Mouse (Mus musculus) CD4-positive, CD25-positive, alpha-beta regulatory T cell, adult 4 months (primary cell): Measurements from ENCODE around the gene Rab17. TPM values are rescaled to one million over a fixed set of nuclear protein-coding genes. Genes with fewer than 3 reads are reported as not detected.

ENCODE experiments used
- ATAC-seq: one replicate; pipeline ENCODE4 v1.8.0; 2017
- polyA plus RNA-seq, 2 experiments: library from polyadenylated mRNA; unstranded; fragments of 100-300 nt; shearing (Covaris generic); gene quantifications; one replicate each; pipeline ENCODE4 v1.2.1; 2017

Rab17 gene
- not detected for polyA plus RNA-seq

- ATAC-seq = no peak
These were observed at the start of gene Rab17 for GRCm38 (mm10) chr1:90969347-90969784. Rab17 (minus strand) TSS chr1:90969661.

- ATAC-seq = no peak
These were observed 47.8 kb upstream of the Rab17 start for GRCm38 (mm10) chr1:91017111-91017758.

DNA sequence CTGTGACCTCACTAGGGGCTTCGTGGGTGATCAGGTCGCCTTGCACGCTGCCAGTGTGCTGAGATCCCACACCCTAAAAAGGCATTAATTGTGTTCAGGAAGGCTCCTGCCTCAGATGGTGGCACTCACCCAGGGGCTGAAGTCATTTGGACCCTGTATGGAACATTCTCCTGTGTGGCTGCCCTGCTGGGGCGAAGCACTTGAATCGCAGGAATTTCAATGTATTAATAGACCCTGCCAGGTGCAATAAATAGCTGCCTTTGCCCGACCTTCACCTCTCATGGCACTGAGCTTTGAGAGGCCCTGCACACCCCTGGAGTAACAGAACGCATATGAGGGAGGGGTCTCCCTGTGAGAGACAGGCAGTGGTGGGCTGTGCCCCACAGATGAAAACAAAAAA, 46.1 kb upstream of the Rab17 start:
- ATAC-seq = no peak

DNA sequence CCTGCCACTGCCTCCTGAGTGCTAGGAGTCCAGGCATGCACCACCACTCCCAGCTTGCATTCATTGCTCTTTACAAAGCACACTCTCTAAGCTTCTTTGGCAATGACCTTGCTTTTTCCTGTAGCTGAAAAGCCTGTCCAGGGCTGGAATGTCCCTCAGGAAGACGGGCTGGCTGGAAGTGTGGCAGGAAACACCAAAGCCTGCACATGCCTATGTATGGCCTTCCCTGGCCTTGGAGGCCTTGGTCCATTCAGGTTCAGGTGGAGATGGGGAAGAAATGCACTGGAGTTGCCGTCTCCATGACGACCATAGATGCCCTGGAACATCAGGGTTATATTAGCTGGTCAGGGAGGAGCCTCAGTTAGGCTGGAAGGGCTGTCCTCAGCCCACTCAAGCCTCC, 44.3 kb upstream of the Rab17 start:
- no peak for ATAC-seq

DNA sequence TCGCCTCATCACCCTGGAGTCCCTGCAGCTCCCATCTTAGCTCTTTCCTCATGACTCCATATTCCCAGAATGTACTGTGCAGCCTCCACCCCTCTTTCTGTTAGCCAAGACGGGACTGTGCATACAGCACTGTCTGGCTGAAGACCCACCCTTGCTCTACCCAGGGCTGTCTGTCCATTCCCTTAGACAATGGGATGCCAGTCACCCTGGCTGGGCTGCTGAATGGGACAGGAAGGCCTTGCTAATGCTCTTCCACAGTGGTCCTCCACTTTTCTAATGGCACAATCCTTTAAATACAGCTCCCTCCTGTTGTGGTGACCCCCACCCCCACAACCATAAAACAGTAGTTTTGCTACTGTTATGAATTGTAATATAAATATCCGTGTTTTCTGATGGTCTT, 41.9 kb upstream of the Rab17 start:
- ATAC-seq = no peak

DNA sequence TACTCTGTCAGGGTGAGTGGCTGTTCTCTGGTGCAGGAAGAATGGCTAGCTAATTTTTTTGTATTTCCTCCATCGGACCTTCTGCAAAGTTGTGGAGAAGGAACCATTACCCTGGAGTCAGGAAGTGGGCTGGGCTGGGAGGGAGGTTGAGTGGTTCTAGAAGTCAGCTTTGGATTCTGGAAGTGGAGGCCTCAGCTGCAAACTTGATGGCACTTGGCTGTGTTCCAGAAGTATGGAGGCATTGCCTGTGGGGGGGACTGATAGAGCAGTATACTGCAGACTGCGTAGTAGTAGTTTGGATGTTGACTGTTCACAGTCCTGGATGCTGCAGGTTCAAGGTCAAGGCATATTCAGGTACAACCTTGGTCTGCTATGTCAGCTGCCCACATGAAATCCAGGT, 41.3 kb upstream of the Rab17 start:
- ATAC-seq = no peak

- no peak for ATAC-seq
These were observed 40.8 kb upstream of the Rab17 start for GRCm38 (mm10) chr1:91010216-91010615.

DNA sequence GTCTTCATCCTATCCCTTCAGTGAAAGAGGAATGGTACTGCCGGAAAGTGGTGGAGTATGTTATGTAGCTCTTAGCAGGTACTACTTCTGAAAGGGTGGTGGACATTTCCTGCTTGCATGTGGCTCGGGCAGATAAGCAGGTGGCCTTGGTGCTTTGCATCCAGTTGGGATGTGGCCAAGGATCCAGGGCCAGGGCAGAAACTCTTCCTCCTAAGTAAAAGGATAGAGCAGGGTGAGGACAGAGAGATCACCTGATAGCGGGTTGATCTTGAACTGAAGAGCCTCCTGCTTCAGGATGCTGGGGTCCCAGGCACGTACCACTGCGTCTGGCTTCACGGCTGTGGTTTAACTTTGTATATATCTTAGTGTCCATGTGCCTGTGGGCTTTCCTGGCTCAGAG, 39.8 kb upstream of the Rab17 start:
- ATAC-seq = no peak

- no peak for ATAC-seq
These were observed 39.3 kb upstream of the Rab17 start for GRCm38 (mm10) chr1:91008746-91009145.

DNA sequence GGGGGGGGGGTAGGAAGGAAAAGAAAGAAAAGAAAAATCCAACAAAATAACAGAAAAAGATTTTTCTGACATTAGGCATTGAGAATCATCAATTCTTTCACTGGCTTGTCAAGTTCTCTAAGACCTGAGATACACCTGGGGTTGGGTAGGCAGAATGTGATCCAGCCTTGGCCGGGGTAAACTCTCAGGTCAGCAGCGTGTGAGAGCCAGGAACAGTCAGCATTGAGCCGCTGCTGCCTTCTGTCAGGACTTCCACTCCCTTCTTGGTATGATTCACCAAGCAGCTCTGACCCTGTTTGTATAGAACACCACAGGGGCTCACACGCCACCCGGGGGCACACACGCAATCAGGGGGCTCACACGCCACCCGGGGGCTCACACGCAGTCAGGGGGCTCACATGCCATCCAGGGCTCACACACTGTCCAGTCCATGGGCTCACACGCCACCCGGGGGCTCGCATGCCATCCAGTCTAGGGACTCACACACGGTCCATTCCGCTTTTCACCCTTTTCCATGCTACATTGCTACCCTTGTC, 38.8 kb upstream of the Rab17 start:
- ATAC-seq = no peak

GRCm38 (mm10) chr1:91006708-91007107, 37.2 kb upstream of the Rab17 start:
- ATAC-seq = no peak

GRCm38 (mm10) chr1:91006037-91006436, 36.6 kb upstream of the Rab17 start:
- no peak for ATAC-seq

GRCm38 (mm10) chr1:91003522-91004253, 34.2 kb upstream of the Rab17 start:
- ATAC-seq = no peak

- no peak for ATAC-seq
These were observed 33.2 kb upstream of the Rab17 start for GRCm38 (mm10) chr1:91002641-91003040.

DNA sequence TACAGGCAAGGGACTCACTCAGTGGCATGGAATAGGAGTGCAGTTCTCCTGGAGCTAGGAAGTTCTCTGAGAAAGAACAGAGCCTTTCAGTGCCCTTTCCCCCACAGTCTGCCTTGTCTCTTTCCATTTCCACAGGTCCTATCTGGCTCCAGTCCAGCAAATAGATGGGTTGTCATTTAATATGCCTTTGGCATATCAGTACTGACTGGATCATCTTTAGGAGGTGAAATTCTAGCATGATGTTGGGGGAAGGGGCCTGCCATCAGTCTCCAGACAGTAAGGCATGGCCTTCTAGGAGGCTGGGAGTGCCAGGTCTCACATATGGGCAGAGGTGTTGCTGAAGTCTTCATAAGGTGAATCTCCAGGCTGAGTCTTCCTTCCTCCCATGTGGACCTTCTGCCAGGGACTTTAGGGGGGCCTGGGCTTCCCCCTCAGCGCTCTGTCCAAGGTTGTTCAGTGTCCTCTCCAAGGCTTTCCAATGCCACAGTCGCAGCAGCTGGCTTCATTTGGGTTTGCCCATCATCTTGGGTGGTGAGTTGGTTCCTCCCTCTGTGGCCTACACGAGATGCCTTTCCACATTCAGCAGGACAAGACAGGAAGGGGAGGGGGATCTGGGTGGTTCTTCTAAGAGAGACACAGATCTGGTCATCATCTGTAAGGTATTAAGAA, 32.5 kb upstream of the Rab17 start:
- ATAC-seq = no peak

DNA sequence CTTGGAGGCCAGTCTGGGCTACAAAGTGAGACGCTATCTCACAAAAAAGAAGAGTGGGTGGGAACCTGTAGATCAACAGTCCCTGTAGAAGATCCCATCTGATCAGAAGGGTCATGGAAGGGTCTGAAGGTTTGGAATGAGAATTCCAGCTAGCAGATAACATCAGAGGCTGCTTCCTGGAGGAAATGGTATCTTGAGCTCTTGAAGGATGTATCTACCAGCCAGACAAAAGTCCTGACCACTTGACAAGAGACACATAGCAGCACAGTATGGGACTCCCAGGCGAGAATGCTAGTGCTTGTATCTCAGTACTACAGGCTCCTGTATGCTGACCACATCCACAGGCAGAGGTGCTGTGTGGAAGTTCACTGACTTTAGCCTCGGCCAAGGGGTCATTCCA, 31.6 kb upstream of the Rab17 start:
- ATAC-seq = no peak

DNA sequence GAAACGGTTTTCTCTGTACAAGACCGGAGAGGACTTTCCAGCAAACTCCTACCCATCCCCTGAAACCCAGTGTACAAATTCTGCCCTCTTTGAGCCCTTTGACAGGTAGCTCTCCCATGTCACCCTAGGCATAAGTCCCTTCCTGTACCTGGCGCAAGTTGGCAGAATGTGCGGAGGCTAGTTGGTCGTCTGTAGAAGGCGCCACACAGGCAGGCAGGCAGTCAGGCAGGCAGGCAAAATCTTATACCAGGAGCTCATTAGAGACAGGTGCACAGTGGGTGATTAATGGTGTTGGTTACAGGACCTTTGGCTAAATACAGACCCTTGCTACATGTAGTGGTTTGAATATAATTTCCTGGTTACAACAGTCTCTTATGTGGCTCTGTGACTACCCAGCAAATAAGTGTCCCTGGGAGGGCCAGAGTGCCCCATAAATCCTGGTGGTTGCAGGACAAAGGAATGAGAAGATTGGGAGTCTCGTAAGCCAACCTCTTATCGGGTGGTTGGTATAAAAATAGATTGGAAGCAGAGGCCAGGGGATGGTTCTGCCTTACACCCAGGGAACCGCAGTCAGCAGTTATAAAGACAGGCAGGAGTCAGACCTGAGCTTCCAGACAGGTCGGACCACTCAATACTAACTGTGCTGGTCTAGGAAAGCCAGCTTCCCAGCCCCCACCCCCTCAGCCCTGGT, 30.6 kb upstream of the Rab17 start:
- ATAC-seq = no peak

DNA sequence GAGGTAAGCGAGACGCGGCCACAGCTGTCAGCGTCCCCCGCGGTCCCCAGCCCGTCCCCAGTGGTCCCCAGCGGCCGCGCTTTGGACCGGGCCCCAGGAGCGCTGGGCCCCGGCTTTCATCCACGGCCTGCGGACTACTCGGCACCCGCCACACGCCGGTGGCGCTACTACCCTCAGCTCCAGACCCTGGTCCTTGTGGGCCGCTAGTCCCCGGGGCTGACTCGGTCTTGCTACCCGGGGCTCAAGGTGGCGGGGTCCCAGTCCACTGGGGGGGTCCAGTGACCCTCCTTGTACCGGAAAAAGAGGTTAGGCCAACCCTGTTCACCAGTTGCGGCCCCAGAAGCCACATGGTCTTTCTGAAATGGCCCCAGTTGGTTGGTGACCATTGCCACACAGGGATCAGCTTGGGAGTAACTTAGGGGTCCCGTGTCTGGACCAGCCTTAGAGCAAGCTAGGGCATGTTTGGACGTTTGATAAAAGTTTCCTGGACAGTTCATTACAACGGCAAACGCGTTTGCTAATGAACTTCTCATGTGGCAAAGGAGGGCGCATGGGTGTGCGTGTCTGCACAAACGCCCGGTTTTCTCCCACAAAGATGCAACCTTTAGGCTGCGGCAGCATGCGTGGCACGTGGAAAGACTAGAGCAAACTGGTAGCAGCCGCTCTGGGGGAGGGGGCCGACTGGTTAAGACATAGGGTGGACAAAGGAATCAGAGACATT, 29.6 kb upstream of the Rab17 start:
- no peak for ATAC-seq

DNA sequence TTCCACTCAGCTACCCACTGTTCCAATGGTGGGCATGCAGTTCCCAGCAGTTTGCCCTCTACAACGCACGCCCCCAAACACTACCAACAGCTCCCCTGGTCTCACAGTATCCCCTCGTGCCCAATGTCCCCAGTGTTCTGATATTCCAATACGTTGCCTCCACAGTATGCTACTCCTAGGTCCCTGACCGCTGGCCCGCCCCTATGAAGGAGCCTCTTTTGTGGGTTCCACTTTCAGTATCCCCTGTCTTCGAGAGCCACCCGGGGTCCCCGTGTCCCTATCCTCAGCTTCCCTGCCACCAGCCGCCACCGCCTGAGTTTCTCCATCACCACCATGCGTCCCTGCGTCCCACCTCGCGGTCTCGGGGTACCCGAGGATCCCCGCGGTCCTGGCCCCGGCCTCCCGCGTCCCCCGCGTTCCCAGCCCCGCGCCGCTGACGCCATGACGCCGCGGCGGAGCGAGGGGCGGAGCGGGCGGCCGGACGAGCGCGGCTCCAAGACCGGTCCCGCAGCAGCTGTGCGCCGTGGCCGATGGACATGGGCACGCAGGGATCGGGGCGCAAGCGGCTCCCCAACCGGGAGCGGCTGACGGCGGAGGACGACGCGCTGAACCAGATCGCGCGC, 28.9 kb upstream of the Rab17 start, which contains the start of gene Lrrfip1:
Lrrfip1 (plus strand) TSS at position 470 of the 623 bp plus-strand sequence.
- no peak for ATAC-seq

- no peak for ATAC-seq
These were observed 28.2 kb upstream of the Rab17 start for GRCm38 (mm10) chr1:90997641-90998040.

GRCm38 (mm10) chr1:90997136-90997535, 27.7 kb upstream of the Rab17 start:
- ATAC-seq = no peak

- no peak for ATAC-seq
These were observed 26.5 kb upstream of the Rab17 start for GRCm38 (mm10) chr1:90995916-90996315.
